Mouse (Mus musculus): Measurements from ENCODE around the gene Napepld.
"Not testable (repeated sequence)": the region's sequence is repeated elsewhere in the genome, so short reads cannot be mapped to it uniquely, and the experiment has no call there.

The Napepld gene

DNA sequence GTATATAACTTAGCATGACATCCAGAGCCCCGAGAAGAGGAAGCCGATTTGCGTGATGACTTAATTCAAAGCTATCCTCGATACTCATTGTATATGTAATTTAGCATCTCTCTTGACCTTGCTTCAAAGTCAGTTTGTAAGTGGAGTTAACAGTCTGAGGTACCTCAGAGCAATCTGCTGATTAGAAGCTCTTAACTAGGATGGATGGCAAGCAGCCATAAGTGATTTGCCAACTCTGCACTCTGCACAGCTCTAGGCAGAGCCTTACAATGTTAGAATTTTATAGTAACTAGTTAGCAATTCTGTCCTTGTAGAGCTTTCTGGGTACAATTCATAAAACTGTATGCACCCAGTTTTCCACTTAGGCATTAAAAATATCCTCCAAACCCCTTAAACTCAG lies 5.3 kb upstream of the Napepld start:
- no peak for DNase-seq (ENCODE audit: low read depth, low spot score)

DNA sequence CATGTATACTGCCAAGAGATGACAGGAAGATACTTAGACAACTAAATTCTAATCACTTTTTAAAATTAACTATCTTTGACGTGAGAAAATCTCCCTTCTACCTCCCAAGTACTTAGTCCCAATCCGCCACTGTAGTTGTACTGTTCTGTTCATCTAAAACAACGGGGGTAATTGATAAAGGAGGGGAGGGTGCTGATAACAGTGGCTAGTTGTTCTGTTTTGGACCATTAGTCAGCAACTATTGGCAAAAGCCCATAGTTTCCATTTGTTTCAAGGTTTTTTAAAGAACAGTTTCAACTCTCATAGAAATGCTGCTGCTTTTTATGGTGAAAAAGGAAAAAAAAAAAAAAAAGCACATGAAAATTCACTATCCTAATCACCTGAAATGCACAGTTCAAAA lies 2.5 kb upstream of the Napepld start:
- DNase-seq (ENCODE audit: low read depth, low spot score) = no peak

DNA sequence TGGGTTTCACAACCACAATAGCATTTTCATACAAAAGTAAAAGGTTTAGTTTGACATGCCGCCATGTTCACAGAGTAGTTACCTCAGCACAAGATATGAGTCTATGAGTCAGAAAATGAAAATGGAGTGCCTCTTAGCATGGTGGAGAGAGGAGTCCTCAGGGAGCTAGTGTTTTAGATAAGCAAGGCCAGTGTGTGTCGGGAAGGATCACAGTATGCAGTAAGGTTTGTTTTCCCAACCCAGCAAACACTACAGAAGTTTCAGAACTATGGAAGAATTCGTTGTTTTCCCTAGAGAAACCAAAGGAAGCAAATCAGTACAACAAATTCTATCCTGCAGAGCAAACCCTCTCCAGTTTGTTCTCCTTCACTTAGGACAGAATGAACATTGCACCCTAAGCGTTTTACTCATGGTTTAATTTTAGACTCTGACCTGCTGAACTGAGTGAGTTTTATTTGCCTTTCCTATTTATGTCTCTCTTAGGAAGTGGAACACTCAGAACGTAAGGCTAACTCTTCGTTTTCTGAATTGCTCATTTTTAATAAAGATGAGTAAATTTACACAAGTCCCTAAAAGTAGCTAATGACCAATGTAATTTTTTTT lies 1.8 kb upstream of the Napepld start:
- DNase-seq (ENCODE audit: low read depth, low spot score) = no peak

DNA sequence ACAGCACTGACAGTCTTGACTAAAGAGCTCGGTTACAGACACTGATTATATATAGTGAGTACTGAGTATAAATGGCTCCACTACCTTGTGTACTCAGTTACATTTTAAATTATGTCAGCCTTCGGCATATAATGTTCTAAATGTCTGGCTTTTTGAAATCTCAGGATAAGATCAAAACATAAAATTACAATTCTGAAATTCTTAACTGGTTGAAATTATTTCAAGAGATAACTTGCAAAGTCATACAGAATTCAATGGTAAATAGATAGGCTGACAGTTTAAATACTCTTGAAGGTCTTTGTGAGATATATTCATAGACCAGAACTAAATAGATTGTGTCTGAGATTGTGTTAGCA lies 791 bp upstream of the Napepld start:
- no peak for DNase-seq (ENCODE audit: low read depth, low spot score)

DNA sequence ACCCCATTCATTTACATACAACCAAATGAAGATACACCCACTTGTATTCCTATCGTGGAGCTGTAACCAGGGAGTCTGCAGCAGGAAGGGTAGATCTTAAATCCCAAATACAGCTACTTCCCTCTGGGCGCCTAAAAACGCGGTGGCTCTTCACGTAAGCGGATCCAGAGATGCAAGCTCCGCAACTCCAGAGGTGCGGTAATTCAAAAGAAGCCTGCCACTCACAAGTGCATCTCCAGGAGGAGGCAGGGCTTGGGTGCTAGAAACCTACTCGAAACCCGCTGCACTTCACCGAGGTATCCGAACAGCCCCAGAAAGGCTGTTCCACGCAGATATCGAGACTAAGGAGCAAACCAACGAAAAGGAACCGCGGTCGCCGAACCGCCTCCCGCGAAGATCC lies 262 bp downstream of the Napepld start:
- DNase-seq (ENCODE audit: low read depth, low spot score) = no peak

DNA sequence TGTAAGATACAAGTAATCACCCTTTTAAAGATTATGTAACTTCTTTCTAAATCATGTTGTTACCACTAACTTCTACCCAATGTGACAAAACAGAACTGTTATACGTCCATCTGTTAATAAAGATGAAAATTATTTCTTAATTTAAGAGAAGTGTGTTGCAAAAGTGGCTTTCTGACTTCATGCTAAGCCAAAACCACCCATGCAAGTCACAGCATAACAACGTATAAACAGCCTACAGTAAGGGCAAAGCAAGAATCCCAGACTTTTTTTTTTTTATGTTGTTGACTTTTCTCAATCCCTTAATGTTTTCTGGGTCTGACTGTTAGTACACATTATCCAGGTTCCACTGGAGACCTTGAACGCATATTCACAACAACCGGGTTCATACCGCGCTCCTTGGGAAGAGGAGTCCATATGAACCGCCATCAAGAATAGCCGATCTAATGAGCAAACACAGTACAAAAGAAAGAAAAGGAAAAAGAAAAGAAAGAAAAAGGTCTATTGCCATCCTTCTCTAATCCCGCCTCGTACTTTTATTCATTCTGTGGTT lies 849 bp downstream of the Napepld start:
- no peak for DNase-seq (ENCODE audit: low read depth, low spot score)

DNA sequence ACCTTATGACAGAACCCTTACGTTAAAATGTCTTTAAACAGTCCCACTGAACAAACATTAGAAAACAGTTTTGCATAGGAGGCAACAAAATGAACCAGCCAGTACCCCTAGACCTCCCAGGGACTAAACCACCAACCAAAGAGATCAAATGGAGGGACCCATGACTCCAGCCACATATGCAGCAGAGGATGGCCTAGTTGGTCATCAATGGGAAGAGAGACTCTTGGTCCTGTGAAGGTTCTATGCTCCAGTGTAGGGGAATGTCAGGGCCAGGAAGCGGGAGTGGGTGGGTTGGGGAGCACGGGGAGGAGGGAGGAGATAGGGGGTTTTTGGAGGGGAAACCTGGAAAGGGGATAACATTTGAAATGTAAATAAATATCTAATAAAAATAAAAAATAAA lies 1.6 kb downstream of the Napepld start:
- not testable (repeated sequence) for DNase-seq (ENCODE audit: low read depth, low spot score)

DNA sequence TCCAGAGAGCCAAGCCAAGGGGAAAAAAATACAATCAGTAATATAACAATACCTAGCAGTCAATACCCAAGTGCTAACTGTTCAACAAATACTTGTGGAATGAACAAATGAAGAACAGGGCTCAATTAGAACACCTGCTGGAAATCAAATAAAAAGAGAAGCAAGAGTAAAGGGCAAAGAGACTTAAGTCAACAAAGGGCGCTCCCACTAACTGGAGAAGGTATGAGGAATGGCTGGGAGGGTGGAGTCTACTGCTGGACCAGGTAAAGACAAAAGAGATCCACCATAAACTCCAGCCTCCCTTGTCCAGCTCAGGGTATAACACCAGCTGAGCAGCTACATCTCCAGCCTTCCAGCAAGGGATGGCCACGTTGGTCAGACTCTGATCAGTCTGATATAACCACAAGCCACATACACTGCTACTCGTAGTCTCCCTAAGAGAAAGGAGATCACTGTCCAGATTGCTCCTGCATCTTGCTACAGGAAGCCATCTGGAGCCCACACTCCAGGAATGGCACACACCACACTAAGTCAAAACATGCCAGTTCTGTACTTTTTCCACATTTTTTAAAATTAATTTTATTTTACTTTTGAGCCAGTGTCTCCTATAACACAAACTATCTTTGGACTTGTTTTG lies 6.2 kb downstream of the Napepld start:
- no peak for DNase-seq (ENCODE audit: low read depth, low spot score)

DNA sequence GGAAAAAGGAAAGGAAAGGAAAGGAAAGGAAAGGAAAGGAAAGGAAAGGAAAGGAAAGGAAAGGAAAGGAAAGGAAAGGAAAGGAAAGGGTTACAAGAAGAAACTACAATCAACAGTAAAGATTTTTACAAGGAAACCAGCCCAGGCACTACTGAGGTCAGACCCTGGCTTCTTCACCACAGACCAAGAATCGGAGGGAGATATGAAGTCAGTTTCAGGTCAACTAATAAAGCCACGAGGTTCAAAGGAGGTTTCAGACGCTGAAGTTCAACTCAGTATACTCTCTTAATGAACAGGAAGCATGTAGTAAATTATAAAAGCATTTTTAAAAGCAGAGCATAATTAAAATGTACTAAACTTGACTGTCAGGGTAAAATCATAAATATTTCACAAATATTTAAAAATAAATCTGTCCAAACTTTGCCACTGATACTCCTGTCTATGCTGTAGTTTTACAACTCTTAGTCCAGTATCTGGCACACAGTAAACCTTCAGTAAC lies 7.8 kb downstream of the Napepld start:
- no peak for DNase-seq (ENCODE audit: low read depth, low spot score)

DNA sequence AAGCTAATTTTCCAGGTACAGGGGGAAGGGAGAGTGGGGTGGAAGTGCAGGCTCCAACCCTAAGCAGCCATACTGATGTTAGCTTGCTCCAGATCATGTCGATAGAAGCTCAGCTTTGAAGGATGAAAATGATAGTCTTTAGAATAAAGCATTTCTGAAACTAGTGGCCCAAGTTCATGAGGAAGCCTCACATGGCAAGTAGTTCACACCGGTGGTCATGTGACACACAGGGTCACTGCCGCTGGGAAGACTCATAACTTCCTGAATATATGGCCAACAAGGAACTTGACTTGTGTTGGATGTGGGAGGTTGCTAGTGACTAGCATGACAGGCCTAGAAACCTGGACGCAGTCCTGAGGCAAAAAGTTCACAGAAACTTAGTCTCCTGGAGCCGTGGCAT lies 9.0 kb downstream of the Napepld start:
- DNase-seq (ENCODE audit: low read depth, low spot score) = no peak

DNA sequence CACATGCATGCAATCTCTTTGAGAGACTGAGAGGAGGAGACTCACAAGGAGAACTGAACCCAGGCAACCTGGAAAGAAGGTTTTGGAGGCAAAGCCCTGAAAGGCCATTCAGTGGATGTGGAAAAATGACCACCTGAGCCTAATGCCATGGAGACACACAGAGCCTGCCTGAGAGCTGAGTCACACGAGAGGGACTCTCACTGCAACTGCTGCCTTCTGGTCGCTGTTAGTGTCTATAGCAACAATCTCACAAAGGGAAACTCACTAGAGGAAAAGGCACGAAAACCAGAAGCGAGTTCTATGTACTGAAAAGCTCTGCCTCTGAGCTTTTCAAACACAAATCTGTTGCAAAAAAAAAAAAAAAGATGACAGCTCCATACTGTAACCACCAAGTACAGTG lies 14.2 kb downstream of the Napepld start:
- no peak for DNase-seq (ENCODE audit: low read depth, low spot score)

DNA sequence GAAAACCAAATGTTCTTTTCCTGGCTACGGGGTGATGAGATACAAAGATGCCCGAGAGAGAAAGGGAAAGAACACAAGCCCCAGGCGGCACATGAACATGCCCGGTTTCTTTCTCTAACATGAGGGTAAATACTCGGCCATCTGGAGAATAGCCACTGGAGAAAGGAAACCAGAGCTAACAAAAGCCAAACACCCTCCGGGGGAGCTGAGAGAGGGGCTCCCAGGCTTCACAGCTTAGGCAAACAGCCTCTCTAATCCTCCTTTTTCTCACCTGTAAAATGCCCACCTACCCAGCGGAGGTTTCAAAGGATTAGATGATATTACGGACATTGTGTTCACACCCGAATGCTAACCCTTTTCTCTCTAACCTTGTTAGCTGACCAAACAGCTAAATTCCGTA lies 16.2 kb downstream of the Napepld start:
- DNase-seq (ENCODE audit: low read depth, low spot score) = no peak

DNA sequence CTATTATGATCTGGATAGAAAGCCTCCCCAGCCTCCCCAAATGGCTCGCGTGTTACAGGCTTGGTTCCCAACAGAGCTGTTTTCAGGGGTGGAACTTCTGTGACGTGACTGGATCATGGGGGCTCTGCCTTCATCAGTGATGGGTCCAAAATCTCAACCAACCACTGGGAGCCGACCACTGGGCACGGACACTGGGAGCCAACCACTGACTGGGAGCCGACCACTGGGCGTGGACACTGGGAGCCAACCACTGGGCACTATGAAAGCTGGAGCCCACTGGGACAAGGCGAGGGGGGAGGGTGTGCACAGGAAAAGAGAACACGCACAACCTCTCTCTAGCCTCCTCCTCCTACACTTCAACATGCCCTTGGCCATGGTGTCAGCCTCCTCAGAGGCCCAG lies 17.4 kb downstream of the Napepld start:
- DNase-seq (ENCODE audit: low read depth, low spot score) = no peak

DNA sequence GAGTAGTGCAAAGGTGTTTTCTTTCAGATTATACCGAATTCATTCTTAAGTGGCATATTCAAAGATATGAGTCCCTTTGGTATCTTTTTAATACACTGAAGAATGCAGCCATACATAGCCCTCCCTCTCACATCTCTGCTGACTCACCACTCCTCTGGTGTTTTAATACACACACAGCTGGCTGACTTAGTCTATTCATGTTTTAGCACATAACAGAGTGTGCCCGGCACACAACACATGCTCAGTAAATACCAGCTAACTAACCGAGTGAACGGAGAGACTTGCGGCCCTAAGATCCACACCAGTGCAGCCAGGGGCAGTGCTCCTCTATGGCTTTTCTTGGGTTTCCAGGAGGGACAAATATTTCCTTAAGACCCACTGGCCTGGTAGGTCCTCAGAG lies 20.3 kb downstream of the Napepld start:
- DNase-seq (ENCODE audit: low read depth, low spot score) = no peak

DNA sequence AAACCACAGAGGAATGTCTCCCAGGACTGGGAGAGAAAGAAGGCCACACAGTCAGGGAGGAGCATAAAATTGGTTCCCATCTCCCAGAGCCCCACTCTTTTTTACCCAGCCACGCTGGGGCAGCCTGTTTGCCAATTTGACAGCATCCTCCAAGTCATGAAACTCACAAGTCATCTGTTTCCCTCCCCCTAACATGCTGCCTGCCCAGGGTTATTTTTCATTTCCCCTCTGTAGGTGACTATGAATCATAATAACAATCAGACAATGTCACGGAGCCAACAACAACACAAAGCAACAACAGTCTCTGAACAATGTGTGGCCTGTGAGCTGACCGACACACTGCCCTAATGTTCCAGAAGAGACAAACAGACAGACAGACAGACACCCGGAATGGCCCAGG lies 21.2 kb downstream of the Napepld start:
- DNase-seq (ENCODE audit: low read depth, low spot score) = no peak

DNA sequence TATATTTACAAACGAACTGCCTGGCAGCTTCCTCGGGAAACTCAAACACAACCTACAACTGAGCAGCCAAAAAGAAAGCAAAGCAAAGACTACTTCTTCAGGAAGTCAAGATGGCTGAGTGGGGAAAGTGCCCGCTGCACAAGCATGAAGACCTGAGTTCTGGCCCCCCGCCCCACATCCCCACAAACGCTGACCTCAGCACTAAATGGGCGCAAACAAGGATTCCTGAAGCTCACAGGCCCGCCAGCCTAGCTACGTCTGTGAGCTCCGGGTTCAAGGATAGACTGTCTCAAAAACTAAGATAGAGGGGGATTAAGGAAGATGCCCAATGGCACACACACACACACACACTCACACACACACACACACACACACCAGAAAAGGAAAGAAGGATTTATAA lies 22.8 kb downstream of the Napepld start:
- no peak for DNase-seq (ENCODE audit: low read depth, low spot score)

DNA sequence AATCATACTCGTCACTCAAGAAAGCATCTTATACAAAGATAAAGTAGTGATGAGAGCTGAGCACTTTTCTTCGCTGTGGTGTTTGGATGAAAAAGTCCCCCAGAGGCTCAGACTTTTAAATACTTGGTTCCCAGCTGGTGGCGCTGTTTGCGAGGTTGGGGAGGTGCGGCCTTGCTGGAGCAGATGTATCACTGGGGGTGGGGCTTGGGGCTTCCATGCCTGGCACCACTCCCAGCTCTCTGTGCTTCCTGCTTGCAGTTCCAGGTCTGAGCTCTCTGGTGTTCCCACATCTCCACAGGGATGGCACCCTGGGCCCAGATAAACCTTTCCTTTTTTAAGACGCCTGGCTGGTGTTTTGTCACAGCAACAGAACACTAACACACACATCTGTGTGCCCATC lies 23.3 kb downstream of the Napepld start:
- peak; percentile 43 for DNase-seq (ENCODE audit: low read depth, low spot score)

DNA sequence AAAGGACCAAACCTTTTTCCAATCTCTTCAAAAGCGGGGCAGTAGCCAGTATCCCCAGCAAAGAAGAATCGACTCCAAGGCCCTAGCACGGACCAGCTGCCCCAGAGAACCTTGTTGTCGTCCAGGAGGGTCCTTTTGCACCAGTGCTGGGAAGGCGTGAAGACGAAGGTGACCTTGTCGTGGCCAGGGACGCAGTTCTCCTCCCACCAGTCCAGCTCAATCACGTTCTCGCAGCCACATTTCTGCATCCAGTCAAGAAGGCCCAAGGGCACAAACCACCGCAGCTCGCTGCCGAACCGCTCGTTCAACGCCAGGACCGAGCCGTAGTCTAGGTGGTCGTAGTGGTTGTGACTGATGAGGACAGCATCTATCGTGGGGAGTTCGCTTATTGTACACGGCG lies 25.7 kb downstream of the Napepld start:
- no peak for DNase-seq (ENCODE audit: low read depth, low spot score)

DNA sequence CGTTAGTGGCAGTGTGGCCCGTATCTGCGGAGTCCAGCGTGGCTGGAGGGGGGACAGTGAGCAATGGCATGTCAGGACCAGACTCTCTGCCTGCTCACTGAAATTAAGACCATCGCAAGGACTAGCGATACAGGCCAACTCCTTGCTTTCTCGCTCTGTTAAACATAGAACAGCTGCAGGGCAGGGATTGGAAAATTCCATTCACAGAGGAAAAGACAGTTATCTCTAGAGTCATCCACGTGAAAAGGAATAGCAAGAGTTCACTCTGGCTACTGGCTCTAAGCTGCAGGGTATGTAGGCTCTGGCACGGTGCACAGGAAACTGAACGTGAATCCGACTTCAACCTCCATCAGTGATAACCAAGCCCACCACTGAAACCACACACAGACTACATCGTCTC lies 26.2 kb downstream of the Napepld start:
- no peak for DNase-seq (ENCODE audit: low read depth, low spot score)

DNA sequence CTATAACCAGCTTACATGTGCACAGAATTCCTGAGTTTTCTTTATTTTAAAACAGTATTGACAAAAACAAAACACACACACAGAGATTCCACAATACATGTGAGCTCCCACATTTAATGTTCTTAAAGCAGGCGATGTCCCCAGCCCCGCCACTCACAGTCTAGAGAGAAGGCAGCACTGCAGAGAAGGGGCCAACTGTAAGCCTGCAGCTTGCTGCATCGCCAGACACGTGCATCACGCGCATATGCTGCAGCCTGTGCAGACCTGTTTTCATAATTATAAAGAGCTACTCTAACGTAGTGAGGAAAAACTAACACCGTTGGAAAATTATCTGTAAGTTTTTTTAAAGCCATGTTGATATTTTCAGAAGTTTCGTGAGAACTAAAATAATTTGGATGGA lies 27.5 kb downstream of the Napepld start:
- no peak for DNase-seq (ENCODE audit: low read depth, low spot score)

DNA sequence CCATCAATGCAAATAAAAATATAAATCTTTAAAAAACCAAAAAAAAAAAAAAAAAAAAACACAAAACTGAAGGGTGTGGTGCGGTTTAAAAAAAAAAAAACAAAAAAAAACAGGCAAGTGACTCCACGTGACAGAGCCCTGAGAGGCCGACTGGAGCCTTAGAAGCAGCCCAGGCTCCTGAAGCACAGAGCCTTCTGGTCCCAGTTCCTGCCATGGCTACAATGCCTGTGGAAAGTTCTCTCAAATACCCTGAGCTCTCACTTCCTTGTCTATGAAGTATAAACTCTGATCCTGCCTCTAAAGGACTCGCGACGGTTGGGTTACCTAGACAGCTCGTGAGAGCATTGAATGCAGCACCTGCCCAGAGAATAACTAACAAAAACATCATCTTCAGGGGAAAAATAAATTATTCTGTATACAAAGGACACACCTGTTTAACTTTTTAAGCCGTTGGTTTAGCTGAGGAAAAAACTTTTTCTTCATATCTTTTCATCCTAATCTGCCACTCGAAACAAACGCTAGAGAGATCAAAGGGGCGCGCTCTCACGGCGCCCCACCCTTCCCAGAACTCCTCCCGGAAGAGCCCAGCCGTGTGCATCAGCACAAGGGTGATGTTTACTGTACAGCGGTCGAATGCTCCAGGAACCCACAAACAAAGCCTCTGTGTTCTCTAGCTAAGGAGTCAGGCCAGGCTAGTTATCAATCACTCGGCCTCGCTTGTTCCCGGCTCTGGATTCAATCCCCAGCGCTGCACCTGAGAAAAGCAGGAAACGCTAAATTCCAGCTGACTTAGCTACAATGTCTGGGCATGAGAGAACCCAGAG lies 28.2 kb downstream of the Napepld start:
- no peak for DNase-seq (ENCODE audit: low read depth, low spot score)

DNA sequence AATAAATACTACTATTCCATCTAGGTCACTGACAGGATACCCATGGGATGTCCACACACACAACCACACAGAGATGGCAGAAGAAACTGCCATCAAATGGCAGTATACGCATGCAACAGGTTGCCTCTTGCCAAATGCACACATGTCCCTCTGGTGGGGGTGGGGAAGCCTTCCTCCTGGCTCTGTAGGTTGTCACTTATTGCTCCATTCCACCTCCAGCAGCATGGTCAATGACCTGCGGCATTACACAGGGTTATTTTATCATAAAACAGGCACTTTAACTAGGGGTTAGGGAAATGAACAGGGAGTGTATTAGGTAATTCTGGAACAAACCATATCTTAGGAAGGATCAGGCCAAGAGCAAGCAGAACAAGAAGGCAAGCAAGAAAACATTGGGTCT lies 31.9 kb downstream of the Napepld start:
- DNase-seq (ENCODE audit: low read depth, low spot score) = no peak
